Mouse (Mus musculus): ENCODE results near the gene Fam89a. TPM values are rescaled to one million over a fixed set of nuclear protein-coding genes. Genes with fewer than 3 reads are reported as not detected.

The Fam89a gene
- total and polyA plus RNA-seq, 2 experiments from 2014 or later = 0.26 to 1.2 TPM

GRCm38 (mm10) chr8:124752325-124752862 lies 762 bp upstream of the Fam89a start:
- TF ChIP-seq CTCF (IDR thresholded peaks at IDR 0.05) = peak; percentile 51
- ATAC-seq (ENCODE audit: low FRiP score) (no peak), DNase-seq (ENCODE audit: low spot score) (no peak)
- peaks cover 4% of the 10 kb centered on the region; the same call in 1 of the 2 replicates for H3K4me1 ChIP-seq (ENCODE audit: insufficient read depth, low read length)
- H3K4me2 ChIP-seq (ENCODE audit: low read depth, low read length, poor library complexity, severe bottlenecking) = no peak overlapping the region
- WGBS = 33% methylated on average over 21 of the region's 21 CpGs
- H3K27me3 ChIP-seq (ENCODE audit: insufficient read depth, low read length) = peaks cover 30% of the 10 kb centered on the region
- no peaks in the 10 kb centered on the region for H3K36me3 ChIP-seq (ENCODE audit: insufficient read depth, low read length)
- no peak overlapping the region for H3K4me3 ChIP-seq (ENCODE audit: low read depth, low read length)
- no peak overlapping the region for H3K9ac ChIP-seq (replicated peaks; ENCODE audit: low read length, poor library complexity, severe bottlenecking)
- no peaks in the 10 kb centered on the region for H3K9me3 ChIP-seq (ENCODE audit: low read length)
- H3K27ac ChIP-seq (ENCODE audit: low read depth, low read length) = no peak overlapping the region

DNA sequence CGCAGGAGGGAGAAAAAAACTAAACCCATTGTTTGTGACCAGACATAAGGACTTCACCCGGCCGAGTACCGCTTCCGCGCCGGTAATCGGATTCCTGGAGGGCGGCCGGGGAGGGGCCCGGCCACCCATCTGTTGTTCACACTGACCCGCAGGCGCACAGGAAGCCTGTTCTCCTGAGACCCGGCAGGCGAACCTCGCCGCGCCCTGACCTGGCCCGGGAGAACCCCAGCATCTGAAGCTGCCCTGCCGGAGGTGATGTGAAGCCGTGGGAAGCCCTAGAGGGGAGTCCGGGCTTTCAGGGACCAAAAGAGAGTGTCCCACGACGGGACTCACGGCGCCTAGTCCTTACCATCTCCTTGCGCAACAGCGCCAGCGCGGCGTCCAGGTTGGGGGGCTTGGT lies 441 bp downstream of the Fam89a start:
- H3K27ac ChIP-seq (ENCODE audit: low read depth, low read length) = no peak overlapping the region
- peak overlapping the region; percentile 71 for H3K4me2 ChIP-seq (ENCODE audit: low read depth, low read length, poor library complexity, severe bottlenecking)
- H3K9me3 ChIP-seq (ENCODE audit: low read length) = no peaks in the 10 kb centered on the region
- H3K9ac ChIP-seq (replicated peaks; ENCODE audit: low read length, poor library complexity, severe bottlenecking) = peak overlapping the region; percentile 36; the same call in 1 of the 2 replicates
- DNase-seq (ENCODE audit: low spot score) (no peak), ATAC-seq (ENCODE audit: low FRiP score) (no peak)
- WGBS = 1% methylated on average over 24 of the region's 31 CpGs
- no peaks in the 10 kb centered on the region for H3K36me3 ChIP-seq (ENCODE audit: insufficient read depth, low read length)
- TF ChIP-seq CTCF (IDR thresholded peaks at IDR 0.05) = no peak
- H3K27me3 ChIP-seq (ENCODE audit: insufficient read depth, low read length) = peaks cover 30% of the 10 kb centered on the region
- H3K4me1 ChIP-seq (ENCODE audit: insufficient read depth, low read length) = peaks cover 4% of the 10 kb centered on the region; the same call in 1 of the 2 replicates
- H3K4me3 ChIP-seq (ENCODE audit: low read depth, low read length) = peak overlapping the region; percentile 45

GRCm38 (mm10) chr8:124746661-124747060 lies 5.0 kb downstream of the Fam89a start:
- DNase-seq (ENCODE audit: low spot score) (no peak), ATAC-seq (ENCODE audit: low FRiP score) (no peak)

GRCm38 (mm10) chr8:124739268-124739667 lies 12.4 kb downstream of the Fam89a start:
- Histone ChIP-seq H3K4me2 (ENCODE audit: low read depth, low read length, poor library complexity, severe bottlenecking) (no peak overlapping the region), H3K9me3 (ENCODE audit: low read length) (no peaks in the 10 kb centered on the region), H3K36me3 (ENCODE audit: insufficient read depth, low read length) (peaks cover 8% of the 10 kb centered on the region; the same call in 1 of the 2 replicates), H3K27me3 (ENCODE audit: insufficient read depth, low read length) (no peaks in the 10 kb centered on the region), H3K9ac (replicated peaks; ENCODE audit: low read length, poor library complexity, severe bottlenecking) (no peak overlapping the region), H3K4me3 (ENCODE audit: low read depth, low read length) (no peak overlapping the region), H3K27ac (ENCODE audit: low read depth, low read length) (no peak overlapping the region), H3K4me1 (ENCODE audit: insufficient read depth, low read length) (no peaks in the 10 kb centered on the region)
- peak; percentile 84 for TF ChIP-seq CTCF (IDR thresholded peaks at IDR 0.05)
- peak; percentile 61 for DNase-seq (ENCODE audit: low spot score)
- ATAC-seq (ENCODE audit: low FRiP score) = no peak
- 73% methylated on average over 1 of the region's 1 CpGs for WGBS

More at GRCm38 (mm10) chr8:124746661-124747060, 5.0 kb downstream of the Fam89a start:
- TF ChIP-seq CTCF (IDR thresholded peaks at IDR 0.05) = no peak
- peaks cover 15% of the 10 kb centered on the region for H3K27me3 ChIP-seq (ENCODE audit: insufficient read depth, low read length)
- H3K9ac ChIP-seq (replicated peaks; ENCODE audit: low read length, poor library complexity, severe bottlenecking) = no peak overlapping the region
- peaks cover 4% of the 10 kb centered on the region; the same call in 1 of the 2 replicates for H3K4me1 ChIP-seq (ENCODE audit: insufficient read depth, low read length)
- H3K9me3 ChIP-seq (ENCODE audit: low read length) = no peaks in the 10 kb centered on the region
- WGBS = 78% methylated on average over 13 of the region's 13 CpGs
- H3K36me3 ChIP-seq (ENCODE audit: insufficient read depth, low read length) = no peaks in the 10 kb centered on the region
- no peak overlapping the region for H3K4me2 ChIP-seq (ENCODE audit: low read depth, low read length, poor library complexity, severe bottlenecking)
- no peak overlapping the region for H3K27ac ChIP-seq (ENCODE audit: low read depth, low read length)
- no peak overlapping the region for H3K4me3 ChIP-seq (ENCODE audit: low read depth, low read length)

GRCm38 (mm10) chr8:124735371-124735911 lies 16.2 kb downstream of the Fam89a start:
- H3K27me3 ChIP-seq (ENCODE audit: insufficient read depth, low read length) = no peaks in the 10 kb centered on the region
- no peak overlapping the region for H3K4me2 ChIP-seq (ENCODE audit: low read depth, low read length, poor library complexity, severe bottlenecking)
- no peak overlapping the region for H3K27ac ChIP-seq (ENCODE audit: low read depth, low read length)
- no peak overlapping the region for H3K4me3 ChIP-seq (ENCODE audit: low read depth, low read length)
- WGBS = 84% methylated on average over 3 of the region's 3 CpGs
- ATAC-seq (ENCODE audit: low FRiP score) (no peak), DNase-seq (ENCODE audit: low spot score) (no peak)
- H3K36me3 ChIP-seq (ENCODE audit: insufficient read depth, low read length) = peaks cover 39% of the 10 kb centered on the region
- no peak for TF ChIP-seq CTCF (IDR thresholded peaks at IDR 0.05)
- no peaks in the 10 kb centered on the region for H3K9me3 ChIP-seq (ENCODE audit: low read length)
- no peak overlapping the region for H3K9ac ChIP-seq (replicated peaks; ENCODE audit: low read length, poor library complexity, severe bottlenecking)
- no peaks in the 10 kb centered on the region for H3K4me1 ChIP-seq (ENCODE audit: insufficient read depth, low read length)

DNA sequence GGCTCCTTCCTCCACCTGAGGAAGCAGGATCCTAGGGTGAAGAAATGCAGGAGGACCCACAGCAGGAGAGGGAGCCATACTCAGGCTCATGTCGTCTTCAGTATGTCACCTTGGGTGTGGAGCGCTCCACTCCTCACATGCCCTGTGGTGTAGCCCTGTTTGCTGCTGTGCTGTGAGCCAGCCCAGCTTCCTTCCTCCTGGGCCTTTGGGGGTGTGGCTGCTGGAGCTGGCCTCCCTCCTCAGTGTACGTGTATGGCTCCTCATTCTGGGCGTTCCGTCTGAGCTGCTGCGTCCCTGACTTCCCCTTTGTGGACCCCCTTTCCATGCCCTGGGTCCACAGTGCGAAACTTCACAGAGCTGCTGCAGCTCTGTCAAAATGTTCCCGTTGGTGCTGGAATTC lies 18.8 kb downstream of the Fam89a start:
- H3K9ac ChIP-seq (replicated peaks; ENCODE audit: low read length, poor library complexity, severe bottlenecking) = no peak overlapping the region
- H3K4me1 ChIP-seq (ENCODE audit: insufficient read depth, low read length) = no peaks in the 10 kb centered on the region
- no peak overlapping the region for H3K27ac ChIP-seq (ENCODE audit: low read depth, low read length)
- 94% methylated on average over 8 of the region's 8 CpGs for WGBS
- no peak for TF ChIP-seq CTCF (IDR thresholded peaks at IDR 0.05)
- no peaks in the 10 kb centered on the region for H3K27me3 ChIP-seq (ENCODE audit: insufficient read depth, low read length)
- ATAC-seq (ENCODE audit: low FRiP score) (no peak), DNase-seq (ENCODE audit: low spot score) (no peak)
- no peak overlapping the region for H3K4me2 ChIP-seq (ENCODE audit: low read depth, low read length, poor library complexity, severe bottlenecking)
- H3K9me3 ChIP-seq (ENCODE audit: low read length) = no peaks in the 10 kb centered on the region
- H3K36me3 ChIP-seq (ENCODE audit: insufficient read depth, low read length) = peaks cover 64% of the 10 kb centered on the region
- H3K4me3 ChIP-seq (ENCODE audit: low read depth, low read length) = no peak overlapping the region
